Mouse (Mus musculus) spleen, embryonic (tissue): ENCODE data around the gene Spo11.

Experiments used
- CTCF ChIA-PET: fragments of 350-600 bp; sonication (Branson Sonifier 250); formaldehyde crosslinking; loops from one replicate; lab custom pipeline; 2022; lab: Charles Lee

The Spo11 gene

DNA sequence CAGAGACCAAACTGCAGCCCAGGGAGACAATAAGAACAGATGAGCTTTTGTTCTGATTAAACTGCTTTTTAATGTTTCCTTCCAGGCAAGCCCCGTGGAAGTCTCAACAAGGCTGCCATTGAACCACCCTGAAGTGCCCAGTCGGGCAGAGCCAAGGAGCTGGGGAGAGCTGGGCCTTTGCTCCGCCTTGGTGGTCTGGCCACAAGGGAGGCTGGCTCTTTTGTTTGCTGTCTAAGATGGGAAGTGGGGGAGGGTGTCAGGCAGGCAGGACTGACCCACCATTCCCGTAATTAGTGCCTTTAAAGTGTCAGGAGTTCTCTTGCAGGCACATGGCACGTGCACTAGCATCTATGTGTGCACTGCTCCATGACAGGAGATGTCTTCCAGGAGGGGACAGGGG is 18.9 kb upstream of the Spo11 start:
- CTCF ChIA-PET = no interaction called here

DNA sequence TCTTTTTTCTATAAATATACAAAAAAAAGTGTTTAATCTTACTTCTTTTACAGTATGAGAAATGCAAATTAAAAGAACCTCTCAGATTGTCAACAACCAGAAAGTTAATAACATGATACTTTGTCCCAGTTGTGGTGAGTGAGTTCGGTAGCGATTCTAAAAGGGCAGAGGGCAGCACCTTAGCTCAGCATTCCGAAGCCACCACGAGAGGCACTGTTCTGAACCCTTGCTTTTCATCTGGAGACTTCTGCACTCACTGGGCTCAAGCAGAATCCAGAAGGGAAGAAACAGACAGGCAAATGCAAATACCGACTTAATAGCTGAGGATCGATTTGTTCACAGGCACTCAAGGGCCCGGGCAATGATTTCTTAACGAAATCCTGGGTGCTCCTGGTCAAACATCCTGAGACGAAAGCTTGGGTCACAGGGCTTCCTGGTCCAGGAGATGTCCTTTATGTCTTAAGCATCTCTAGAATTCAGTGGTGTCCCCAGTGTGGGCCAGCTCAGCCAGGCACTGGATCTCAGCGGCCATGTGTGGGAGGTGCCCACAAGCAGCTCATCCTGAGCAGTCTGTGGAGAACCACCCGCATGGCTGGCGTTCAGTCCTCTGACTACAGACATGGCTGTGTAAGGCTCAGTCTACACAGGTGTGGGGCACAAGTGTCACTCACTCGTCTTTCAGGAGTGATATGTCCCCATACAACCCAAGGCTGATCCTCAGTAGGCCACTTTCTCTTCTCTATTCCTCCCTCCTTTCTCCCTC is 18.3 kb upstream of the Spo11 start:
- CTCF ChIA-PET = no interaction called here

GRCm38 (mm10) chr2:172960350-172960749 is 17.1 kb upstream of the Spo11 start:
- CTCF ChIA-PET = no interaction called here

DNA sequence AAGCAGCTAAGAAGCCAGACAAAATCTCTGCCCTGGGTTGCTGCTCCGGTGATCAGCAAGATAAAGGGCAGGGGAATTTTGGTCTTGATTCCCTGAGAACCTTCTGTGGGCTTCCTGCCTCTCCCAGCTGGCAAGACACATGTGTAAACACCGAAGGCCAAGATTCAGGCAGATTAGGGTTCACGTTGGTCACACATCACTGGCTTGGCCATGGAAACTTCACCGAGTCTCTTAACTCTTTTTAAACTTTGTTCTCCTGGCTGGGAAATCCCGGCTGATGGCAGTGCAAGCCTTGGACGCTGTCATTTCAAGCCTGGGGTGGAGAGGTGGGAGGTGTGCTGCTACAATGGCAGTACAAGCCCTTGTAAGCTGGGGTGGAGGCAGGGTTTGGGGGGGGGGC is 16.3 kb upstream of the Spo11 start:
- CTCF ChIA-PET = interaction anchor here (0.7 kb wide), 1 partner anchor 36 kb away, joined by 3 read pairs; no protein-coding TSS in a partner anchor

GRCm38 (mm10) chr2:172965249-172965648 is 12.3 kb upstream of the Spo11 start:
- CTCF ChIA-PET = no interaction called here

- CTCF ChIA-PET = interaction anchor here (0.7 kb wide), 1 partner anchor 56 kb away, joined by 4 read pairs; no protein-coding TSS in a partner anchor
Observed at GRCm38 (mm10) chr2:172966480-172966879, 11.0 kb upstream of the Spo11 start.

DNA sequence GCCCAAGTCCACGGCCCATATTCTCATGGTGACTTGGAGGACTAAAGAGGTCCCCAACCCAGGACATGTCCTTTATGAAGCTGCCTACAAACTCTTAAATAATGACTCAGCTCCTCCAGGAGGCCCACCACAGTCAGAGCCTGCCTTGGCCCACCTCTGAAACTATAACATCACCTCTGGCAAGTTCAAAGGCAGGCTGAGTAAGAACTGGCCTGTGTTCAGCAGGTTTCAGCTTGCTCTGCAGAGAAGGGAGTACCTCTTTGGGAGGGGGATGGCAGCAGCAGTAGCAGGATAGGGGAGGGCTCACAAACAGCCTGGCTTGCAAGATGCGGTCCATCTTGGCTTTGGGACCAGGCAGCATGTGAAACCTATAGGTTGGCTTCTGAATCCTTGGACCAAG is 5.6 kb upstream of the Spo11 start:
- CTCF ChIA-PET = no interaction called here

GRCm38 (mm10) chr2:172973806-172974565 is 3.5 kb upstream of the Spo11 start:
- CTCF ChIA-PET = no interaction called here

DNA sequence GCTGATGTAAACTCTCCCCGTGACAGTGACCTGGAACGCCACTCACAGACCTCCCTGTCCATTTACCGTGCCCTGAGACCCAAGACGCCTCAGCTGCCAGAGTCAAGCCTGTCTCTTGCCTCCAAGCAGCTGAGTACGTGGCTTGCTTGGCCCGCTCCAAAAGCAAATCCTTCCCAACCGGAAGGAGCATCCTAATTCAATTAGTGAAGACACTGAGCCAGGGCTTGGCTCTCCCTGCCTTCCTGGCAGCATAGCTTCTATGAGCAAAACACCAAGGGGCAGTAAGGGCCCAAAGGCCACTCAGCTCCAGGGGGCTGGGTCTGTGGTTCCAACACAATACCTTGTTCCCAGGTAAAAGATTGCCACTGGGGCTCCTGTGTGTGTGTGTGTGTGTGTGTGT is 2.8 kb upstream of the Spo11 start:
- CTCF ChIA-PET = no interaction called here

DNA sequence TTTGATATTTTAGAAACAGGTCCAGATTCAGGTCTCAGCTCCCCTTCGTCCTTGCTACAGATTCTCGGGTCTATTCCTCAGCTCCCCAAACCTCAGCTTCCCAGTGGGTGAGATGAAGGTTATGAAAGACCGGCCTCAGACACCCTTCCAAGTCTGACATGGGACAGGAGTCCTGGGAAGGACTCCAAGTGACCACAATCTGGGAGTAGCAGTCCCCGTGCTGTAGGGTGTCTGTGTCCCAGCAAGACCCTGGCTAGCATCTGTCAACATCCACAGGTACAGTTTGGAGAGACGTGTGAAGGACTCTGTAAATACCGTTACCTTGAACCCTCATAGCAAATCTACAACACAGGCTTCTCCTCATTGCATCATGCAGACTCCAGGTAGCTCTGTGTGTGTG is 2.3 kb upstream of the Spo11 start:
- CTCF ChIA-PET = no interaction called here

DNA sequence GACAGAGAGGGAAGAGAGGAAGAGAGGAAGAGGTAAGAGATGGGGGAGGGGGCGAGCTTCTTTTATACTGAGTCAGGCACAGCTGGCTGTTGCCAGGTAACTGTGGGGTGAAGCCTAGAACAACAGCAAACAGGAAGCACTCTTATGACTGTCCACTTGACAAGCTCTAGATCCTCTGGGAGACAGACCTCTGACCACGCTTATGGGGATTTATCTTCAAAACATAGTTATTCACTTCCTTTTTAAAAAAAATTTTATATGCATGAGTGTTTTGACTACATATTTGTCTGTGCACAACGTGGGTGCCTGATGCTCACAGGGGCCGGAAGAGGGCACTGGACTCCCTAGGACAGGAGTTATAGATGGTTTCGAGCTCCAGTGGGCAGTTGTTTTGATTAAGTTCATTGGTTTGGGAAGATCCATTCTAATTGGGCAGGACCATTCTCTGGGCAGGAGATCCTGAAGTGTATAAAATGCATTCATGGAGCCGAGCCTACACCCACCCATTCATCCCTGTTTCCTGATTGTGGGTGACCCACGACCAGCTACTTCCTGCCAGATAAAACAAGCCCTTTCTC is 750 bp upstream of the Spo11 start:
- CTCF ChIA-PET = interaction anchor here (0.8 to 1.5 kb wide), 3 partner anchors 19 to 150 kb away, joined by 3 to 9 read pairs (median 3); no protein-coding TSS in a partner anchor

DNA sequence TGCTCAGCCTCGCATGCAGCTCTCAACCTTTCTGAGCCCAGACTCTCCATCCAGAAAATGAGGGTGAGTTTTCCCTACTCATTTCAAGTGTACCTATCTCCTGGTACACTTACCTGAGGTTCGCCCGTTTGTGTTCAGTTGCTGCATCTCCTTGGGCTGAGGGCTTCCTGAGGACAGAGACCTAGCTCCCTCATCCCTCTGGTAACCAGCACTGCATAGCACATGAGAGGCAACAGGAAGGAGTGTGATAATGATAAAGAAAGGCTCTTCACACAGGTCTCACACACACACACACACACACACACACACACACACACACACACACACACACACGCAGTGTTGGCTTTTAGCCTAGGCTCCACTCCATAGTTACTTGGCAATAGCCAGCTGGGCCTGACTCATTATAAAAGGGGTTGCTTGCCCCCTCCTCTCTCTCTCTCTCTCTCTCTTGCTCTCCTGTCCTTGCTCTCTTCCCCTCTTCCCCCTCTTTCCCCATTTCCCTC is 682 bp downstream of the Spo11 start:
- CTCF ChIA-PET = interaction anchor here (0.6 to 1.5 kb wide), 3 partner anchors 71 to 430 kb away, joined by 4 to 9 read pairs (median 4); no protein-coding TSS in a partner anchor

- CTCF ChIA-PET = no interaction called here
Observed at GRCm38 (mm10) chr2:172979666-172980345, 2.3 kb downstream of the Spo11 start.

DNA sequence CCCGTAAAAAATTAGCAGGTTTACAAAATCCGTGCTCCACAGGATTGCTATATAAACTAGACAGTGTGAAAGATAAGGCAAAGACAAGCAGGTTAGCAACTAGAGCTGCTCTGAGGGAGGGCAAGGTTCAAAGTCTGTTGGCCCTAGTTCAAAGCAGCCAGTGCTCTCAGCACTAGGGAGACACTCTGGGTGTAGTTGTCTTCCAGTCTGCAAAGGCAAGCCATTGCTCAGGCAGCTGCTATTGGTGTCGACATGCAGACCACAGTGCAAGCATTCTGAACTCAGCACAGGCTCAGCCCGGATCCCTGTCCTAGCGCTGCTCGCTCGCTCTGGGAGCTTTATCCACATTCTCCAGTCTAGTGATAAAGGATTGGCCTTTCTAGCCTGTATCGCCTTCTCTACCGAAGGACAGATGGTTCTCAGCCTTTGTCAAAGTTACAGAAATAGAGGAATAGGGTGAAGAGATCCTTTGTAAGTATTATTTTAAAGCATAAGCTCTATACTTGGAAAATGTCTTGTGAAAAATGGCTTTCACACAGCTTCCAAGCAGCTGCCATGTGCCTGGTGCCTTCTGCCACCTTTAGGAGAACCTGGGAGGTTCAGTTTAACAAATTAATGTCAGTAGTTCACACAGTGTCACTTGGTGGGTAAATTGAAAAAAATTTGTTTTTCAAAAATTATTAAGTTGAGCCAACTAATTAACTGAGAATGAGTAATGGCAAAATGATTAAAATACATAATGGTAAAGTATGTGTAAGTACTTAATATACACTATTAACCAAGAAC is 5.5 kb downstream of the Spo11 start:
- CTCF ChIA-PET = no interaction called here

DNA sequence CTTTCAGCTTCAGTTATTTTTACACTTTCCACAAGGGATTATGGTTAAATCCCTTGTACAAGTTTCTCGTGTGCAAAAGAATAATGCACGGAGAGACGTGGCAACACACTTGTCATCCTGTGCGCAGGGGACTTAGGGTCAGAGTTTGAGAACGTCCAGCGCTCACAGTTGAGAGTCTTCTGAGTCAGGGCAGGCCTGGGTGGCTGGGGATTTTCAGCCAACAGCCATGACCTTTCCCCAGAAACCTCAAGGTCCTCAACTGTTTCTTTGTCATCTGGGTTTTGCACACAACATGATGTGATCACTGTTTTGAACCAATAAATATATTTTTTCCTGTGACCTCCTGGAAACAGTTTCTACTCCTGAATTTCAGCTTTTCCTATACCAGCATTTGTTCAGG is 12.7 kb downstream of the Spo11 start:
- CTCF ChIA-PET = no interaction called here

DNA sequence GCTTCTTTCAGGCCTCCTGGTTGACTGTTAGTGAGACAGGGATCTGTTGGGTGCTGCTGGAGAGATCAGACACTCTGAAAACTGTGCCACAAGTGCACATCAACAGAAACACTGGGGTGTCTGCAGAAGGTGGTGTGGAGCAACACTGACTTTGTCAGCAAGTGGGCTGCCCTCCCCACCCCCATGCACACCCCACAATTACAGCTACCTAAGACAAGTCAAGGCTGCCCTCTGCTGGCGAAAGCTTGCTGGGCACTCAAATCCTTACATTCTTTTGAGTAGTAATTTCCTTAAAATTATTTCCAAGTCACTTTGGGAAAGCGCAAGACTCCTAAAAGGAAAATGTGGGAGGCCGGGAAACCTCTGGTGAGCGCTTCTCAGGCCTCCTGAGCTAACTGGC is 18.7 kb downstream of the Spo11 start:
- CTCF ChIA-PET = interaction anchor here (0.6 to 1.5 kb wide), 8 partner anchors 19 to 265 kb away, joined by 3 to 6 read pairs (median 4); no protein-coding TSS in a partner anchor

DNA sequence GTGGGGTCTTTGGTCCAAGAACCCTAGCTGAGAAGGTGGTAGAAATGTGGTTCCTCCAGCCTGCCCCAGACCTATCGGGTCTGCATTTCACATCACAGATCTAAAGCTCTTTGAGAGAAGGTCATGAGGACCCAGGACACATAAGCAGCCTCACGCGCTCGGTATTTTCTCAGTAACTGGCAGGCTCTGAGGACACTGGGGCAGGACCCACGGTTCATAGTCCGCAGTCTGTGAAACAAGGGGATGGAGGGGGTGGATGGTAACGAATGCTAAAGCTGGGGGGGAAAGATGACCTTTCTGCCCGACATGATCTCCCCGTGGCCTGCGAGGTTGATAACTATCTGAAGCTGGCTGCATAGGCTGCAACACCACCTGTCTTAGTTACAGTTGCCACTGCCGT is 20.2 kb downstream of the Spo11 start:
- CTCF ChIA-PET = interaction anchor here (0.6 to 1.2 kb wide), 3 partner anchors 37 to 92 kb away, joined by 3 read pairs; no protein-coding TSS in a partner anchor

DNA sequence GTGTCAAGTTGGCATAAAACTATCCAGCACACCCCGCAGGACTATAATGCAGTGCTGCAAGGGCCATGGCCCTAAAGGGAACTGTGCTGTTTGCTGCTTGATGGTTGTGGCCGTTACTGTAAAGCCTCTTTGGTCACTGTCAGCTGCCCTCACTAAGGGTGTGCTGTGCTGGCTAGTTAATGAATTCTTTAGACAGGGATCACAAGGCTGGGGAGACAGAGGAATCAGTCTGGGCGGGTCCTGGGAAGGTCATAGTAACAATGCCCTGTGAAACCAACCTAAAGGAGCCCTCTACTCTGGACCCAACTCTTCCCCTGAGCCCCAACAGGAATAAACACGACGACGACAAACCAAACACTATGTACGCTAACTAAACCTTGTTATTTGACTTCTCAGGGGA is 21.0 kb downstream of the Spo11 start:
- CTCF ChIA-PET = interaction anchor here (1.0 to 1.2 kb wide), 2 partner anchors 86 to 91 kb away, joined by 3 read pairs; no protein-coding TSS in a partner anchor

DNA sequence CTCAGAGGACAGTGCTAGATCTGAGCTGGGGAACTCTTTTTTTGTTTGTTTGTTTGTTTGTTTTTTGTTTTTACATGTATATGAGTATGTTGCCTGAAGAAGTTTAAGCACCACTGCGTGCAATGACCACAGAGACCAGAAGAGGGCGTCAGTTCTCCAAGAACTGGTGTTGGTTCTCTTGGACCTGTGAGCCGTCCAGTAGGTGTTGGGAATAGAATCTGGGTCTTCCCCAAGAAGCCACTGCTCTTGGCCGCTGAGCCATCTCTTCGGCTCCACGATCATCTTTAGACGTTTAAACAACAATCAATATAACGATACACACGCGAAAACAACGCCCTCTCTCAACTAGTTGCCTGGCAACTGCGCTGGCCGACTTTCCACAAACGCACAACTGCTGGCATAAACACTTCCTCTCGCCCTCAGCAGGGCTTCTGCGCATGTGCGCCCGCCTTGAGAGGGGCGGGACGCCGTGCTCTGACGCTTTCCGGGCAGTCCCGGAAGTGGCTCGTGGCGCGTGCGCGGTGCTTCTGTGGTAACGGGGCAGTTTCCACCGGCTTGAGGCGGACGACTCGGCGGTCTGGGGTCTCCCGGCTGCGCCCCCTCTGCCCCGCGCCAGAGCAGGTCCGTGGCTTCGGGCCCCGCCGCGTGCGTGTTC is 22.3 kb downstream of the Spo11 start, which contains the start of gene Rae1:
Gene Rae1, plus strand, starts transcription at position 488 of the 655 bp plus-strand sequence.
- CTCF ChIA-PET = interaction anchor here (1.0 kb wide), 3 partner anchors 17 to 90 kb away, joined by 3 read pairs; no protein-coding TSS in a partner anchor

GRCm38 (mm10) chr2:173000285-173000652 is 22.8 kb downstream of the Spo11 start:
- CTCF ChIA-PET = interaction anchor here (1.0 kb wide), 1 partner anchor 16 kb away, joined by 3 read pairs; no protein-coding TSS in a partner anchor
